Mouse (Mus musculus) myocyte (in vitro differentiated cells): Measurements from ENCODE around the gene Fxyd1. TPM values are rescaled to one million over a fixed set of nuclear protein-coding genes. Genes with fewer than 3 reads are reported as not detected.

ENCODE experiments used
- H3K27me3 ChIP-seq: one replicate; pipeline ENCODE4 v1.6.1; 2011; ENCODE audit not compliant: control insufficient read depth, insufficient read depth, insufficient read length
- H3K36me3 ChIP-seq: one replicate; pipeline ENCODE4 v1.6.1; 2011; ENCODE audit not compliant: control insufficient read depth, insufficient read depth
- H3K4me2 ChIP-seq: one replicate; pipeline ENCODE4 v1.6.1; 2011; ENCODE audit warnings: low read depth, control low read depth
- H3K4me3 ChIP-seq: one replicate; pipeline ENCODE4 v1.5.1; 2011; ENCODE audit warnings: mild to moderate bottlenecking, control low read depth, moderate library complexity
- H3K79me2 ChIP-seq: one replicate; pipeline ENCODE4 v1.6.1; 2011; ENCODE audit not compliant: control insufficient read depth, insufficient read depth
- H3ac ChIP-seq: one replicate; pipeline ENCODE4 v1.6.1; 2011; ENCODE audit not compliant: control insufficient read depth, insufficient read length
- CEBPB ChIP-seq: IDR thresholded peaks from 2 replicates; pipeline ENCODE4 v1.6.1; 2011; ENCODE audit warnings: mild to moderate bottlenecking, moderate library complexity; ENCODE audit not compliant: poor library complexity, insufficient read depth, severe bottlenecking
- E2F4 ChIP-seq: IDR thresholded peaks from one replicate; pipeline ENCODE4 v1.6.1; 2011; ENCODE audit warnings: mild to moderate bottlenecking, control low read depth, moderate library complexity; ENCODE audit not compliant: insufficient read depth
- MAX ChIP-seq: IDR thresholded peaks from one replicate; pipeline ENCODE4 v1.6.1; 2011; ENCODE audit warnings: low read depth, mild to moderate bottlenecking, control low read depth
- MYOD1 ChIP-seq, 3 experiments: IDR thresholded peaks; one replicate each; pipeline ENCODE4 v1.6.1; 2011; ENCODE audit warnings: control low read depth in 2 of 3, low read depth in 2 of 3, mild to moderate bottlenecking in 2 of 3, moderate library complexity in 1 of 3; ENCODE audit not compliant: insufficient read length in 2 of 3, control insufficient read depth in 1 of 3
- MYOG ChIP-seq, 3 experiments: IDR thresholded peaks; one replicate each; pipeline ENCODE4 v1.6.1; 2011; ENCODE audit warnings: control low read depth in 2 of 3, low read depth in 2 of 3, mild to moderate bottlenecking in 2 of 3; ENCODE audit not compliant: insufficient read length in 2 of 3, control insufficient read depth in 1 of 3, insufficient read depth in 1 of 3
- POLR2A ChIP-seq: IDR thresholded peaks from one replicate; pipeline ENCODE4 v1.6.1; 2011; ENCODE audit warnings: low read depth, mild to moderate bottlenecking, control low read depth, moderate library complexity; ENCODE audit not compliant: insufficient read length
- POLR2AphosphoS2 ChIP-seq: IDR thresholded peaks from one replicate; pipeline ENCODE4 v1.6.1; 2011; ENCODE audit warnings: low read depth, control low read depth; ENCODE audit not compliant: insufficient read length
- REST ChIP-seq: IDR thresholded peaks from one replicate; pipeline ENCODE4 v1.6.1; 2011; ENCODE audit warnings: mild to moderate bottlenecking, control low read depth, moderate library complexity; ENCODE audit not compliant: insufficient read depth, insufficient read length
- SRF ChIP-seq: IDR thresholded peaks from one replicate; pipeline ENCODE4 v1.6.1; 2011; ENCODE audit warnings: low read depth; ENCODE audit not compliant: control insufficient read depth, insufficient read length
- TCF12 ChIP-seq: IDR thresholded peaks from one replicate; pipeline ENCODE4 v1.6.1; 2011; ENCODE audit warnings: mild to moderate bottlenecking, control low read depth; ENCODE audit not compliant: poor library complexity, insufficient read depth, severe bottlenecking
- TCF3 ChIP-seq: IDR thresholded peaks from one replicate; pipeline ENCODE4 v1.6.1; 2011; ENCODE audit warnings: low read depth, control low read depth; ENCODE audit not compliant: insufficient read length
- USF1 ChIP-seq: IDR thresholded peaks from one replicate; pipeline ENCODE4 v1.6.1; 2011; ENCODE audit warnings: low read depth, mild to moderate bottlenecking, control low read depth, moderate library complexity
- polyA plus RNA-seq: library from polyadenylated mRNA; unstranded; fragments of >200 nt; fragmentation: generic; extraction: Trizol; gene quantifications from one replicate; pipeline ENCODE4 v1.2.1, GENCODE M21; 2012; ENCODE audit warnings: missing spikeins

Gene Fxyd1
- polyA plus RNA-seq, 1 experiment, result 8.4 TPM

DNA sequence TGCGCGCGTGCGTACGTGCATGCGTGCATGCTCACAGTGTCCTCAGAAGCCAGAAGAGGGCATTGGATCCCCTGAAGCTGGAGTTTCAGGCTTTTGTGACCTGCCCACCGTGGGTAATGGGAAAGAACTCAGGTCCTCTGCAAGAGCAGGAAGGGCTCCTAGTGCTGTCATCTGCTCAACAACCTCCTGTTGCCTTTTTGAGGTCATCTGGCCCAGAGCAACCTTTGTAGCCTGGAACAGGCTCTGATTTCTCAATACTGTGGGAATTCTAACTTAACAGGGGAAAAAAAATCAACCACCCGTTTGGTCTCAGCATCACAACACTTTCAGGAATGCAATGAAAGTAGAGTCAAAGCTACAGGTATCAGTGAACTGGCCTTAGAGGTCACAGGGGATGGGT is 22.7 kb upstream of the Fxyd1 start:
- no peak overlapping the region for H3ac ChIP-seq
- no peak for TF ChIP-seq MYOD1 (IDR thresholded peaks at IDR 0.05; ENCODE audit: control insufficient read depth in 1 of 3, insufficient read length in 2 of 3, low read depth in 2 of 3)
- no peak for TF ChIP-seq REST
- TF ChIP-seq E2F4, result no peak
- TF ChIP-seq MAX, result no peak
- TF ChIP-seq SRF, result no peak
- no peak for TF ChIP-seq POLR2A
- no peak for TF ChIP-seq CEBPB
- no peak for TF ChIP-seq TCF3
- no peak for TF ChIP-seq TCF12
- no peak for TF ChIP-seq MYOG (IDR thresholded peaks at IDR 0.05; ENCODE audit: control insufficient read depth in 1 of 3, insufficient read depth in 1 of 3, insufficient read length in 2 of 3, low read depth in 2 of 3)
- no peak for TF ChIP-seq POLR2AphosphoS2
- TF ChIP-seq USF1, result no peak
- H3K4me3 ChIP-seq, result no peak overlapping the region
- no peak overlapping the region for H3K4me2 ChIP-seq
- no peaks in the 10 kb centered on the region for H3K36me3 ChIP-seq
- H3K27me3 ChIP-seq, result peaks cover 9% of the 10 kb centered on the region
- no peaks in the 10 kb centered on the region for H3K79me2 ChIP-seq

DNA sequence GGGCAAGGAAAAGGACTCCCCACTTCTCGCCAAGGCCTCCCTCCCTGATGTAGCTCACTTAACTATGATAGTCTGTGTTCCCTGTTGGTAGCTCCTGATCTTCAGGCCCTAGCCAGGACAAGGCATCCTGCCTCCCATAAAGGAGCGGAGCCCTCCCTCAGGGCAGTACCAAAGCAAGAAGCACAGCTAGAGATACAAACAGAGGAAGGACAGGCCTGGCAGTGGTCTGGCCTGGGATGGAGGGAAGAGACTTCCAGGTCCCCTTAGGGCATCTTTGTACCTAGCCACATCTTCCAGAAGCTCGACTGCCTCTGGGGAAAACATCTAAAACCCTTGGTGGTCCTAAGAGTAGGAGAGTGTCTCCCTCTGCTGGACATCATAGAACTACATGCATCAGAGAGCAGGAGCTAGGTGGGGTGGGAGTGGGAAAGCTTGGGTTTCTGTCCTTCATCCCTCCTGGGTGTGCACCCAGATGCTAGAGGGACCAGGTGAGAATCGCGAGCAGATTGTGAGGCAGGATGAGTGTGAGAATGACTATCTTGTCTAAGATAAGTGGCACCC is 21.0 kb upstream of the Fxyd1 start:
- peaks cover 9% of the 10 kb centered on the region for H3K27me3 ChIP-seq
- H3ac ChIP-seq, result no peak overlapping the region
- no peaks in the 10 kb centered on the region for H3K79me2 ChIP-seq
- no peaks in the 10 kb centered on the region for H3K36me3 ChIP-seq
- TF ChIP-seq MYOG (IDR thresholded peaks at IDR 0.05; ENCODE audit: control insufficient read depth in 1 of 3, insufficient read depth in 1 of 3, insufficient read length in 2 of 3, low read depth in 2 of 3) (no peak), SRF (no peak), USF1 (no peak), MYOD1 (IDR thresholded peaks at IDR 0.05; ENCODE audit: control insufficient read depth in 1 of 3, insufficient read length in 2 of 3, low read depth in 2 of 3) (no peak), E2F4 (no peak), REST (no peak), POLR2AphosphoS2 (no peak), MAX (no peak), TCF12 (no peak), CEBPB (no peak), POLR2A (no peak), TCF3 (no peak)
- H3K4me2 ChIP-seq, result no peak overlapping the region
- no peak overlapping the region for H3K4me3 ChIP-seq

DNA sequence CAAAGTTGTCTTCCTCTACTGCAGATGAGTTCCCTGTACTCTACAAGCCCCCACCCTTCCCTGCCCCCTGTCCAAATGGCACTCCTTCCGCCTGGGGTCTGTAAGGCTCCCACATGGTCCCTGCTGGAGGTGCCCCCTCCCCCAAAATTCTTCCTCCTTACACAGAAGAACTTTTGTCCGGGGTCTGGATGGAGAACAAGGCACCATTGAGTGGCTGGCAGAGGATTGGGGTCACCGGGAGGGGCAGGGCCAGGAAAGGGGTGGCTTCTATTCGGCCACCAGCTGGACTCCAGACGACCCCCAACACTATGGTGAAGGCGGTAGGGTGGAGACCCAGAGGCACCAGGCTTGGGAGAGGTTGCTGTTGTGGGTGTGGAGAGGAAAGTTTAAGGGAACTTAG is 20.5 kb upstream of the Fxyd1 start:
- Histone ChIP-seq H3K79me2 (no peaks in the 10 kb centered on the region), H3K4me2 (no peak overlapping the region)

DNA sequence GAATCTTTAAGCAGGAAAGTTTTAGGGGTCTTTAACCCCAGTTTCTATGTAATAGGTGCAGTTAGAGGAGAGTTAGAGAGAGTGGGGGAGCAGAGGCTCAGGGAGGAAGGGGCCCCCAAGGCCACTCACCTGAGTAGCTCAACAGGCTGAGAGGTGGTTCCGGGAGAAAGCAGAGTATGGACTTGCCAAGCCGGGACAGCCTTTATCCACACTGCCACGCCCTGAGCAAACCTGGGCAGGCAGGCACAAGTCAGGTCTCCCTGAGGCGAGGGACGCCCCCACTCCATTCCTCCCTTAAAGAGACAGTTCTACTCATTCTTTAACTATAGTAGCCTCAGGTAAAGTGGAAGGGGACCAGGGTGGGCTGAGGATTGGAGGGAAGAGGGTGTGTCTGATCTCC is 19.5 kb upstream of the Fxyd1 start, which contains the start of gene Fxyd3:
Fxyd3 (minus strand) TSS at position 213 of the 400 bp plus-strand sequence.
- Histone ChIP-seq H3K4me2 (no peak within 1 kb of the TSS), H3K4me3 (no peak within 1 kb of the TSS), H3K36me3 (no peaks in the 10 kb centered on the region), H3K27me3 (peaks cover 9% of the 10 kb centered on the region), H3ac (no peak within 1 kb of the TSS), H3K79me2 (no peaks in the 10 kb centered on the region)
- TF ChIP-seq POLR2A (no peak), CEBPB (no peak), POLR2AphosphoS2 (no peak), E2F4 (no peak), TCF12 (no peak), MYOG (IDR thresholded peaks at IDR 0.05; ENCODE audit: control insufficient read depth in 1 of 3, insufficient read depth in 1 of 3, insufficient read length in 2 of 3, low read depth in 2 of 3) (no peak), MYOD1 (IDR thresholded peaks at IDR 0.05; ENCODE audit: control insufficient read depth in 1 of 3, insufficient read length in 2 of 3, low read depth in 2 of 3) (no peak), MAX (no peak), TCF3 (no peak), SRF (no peak), REST (no peak)

More for the DNA sequence above, 20.5 kb upstream of the Fxyd1 start:
- Histone ChIP-seq H3K4me3 (no peak overlapping the region), H3K36me3 (no peaks in the 10 kb centered on the region), H3K27me3 (peaks cover 9% of the 10 kb centered on the region), H3ac (no peak overlapping the region)
- no peak for TF ChIP-seq POLR2AphosphoS2
- no peak for TF ChIP-seq SRF

DNA sequence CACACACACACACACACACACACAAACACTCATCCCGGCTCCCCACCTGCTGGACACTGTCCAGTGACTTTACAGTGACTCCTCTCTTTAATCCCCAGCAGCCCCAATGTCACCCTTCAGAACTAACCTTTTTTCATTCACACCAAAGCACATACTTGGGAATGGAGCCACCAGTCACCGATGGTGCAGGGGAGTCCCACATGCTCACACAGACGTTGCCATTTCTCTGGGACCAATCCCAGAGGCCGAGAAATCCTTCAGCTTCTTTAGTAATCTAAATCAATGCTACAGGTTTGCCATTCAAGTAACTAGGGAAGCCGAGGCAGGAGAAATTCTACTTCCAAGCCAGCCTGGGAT is 17.7 kb upstream of the Fxyd1 start:
- TF ChIP-seq POLR2A, result no peak
- TF ChIP-seq TCF3, result no peak
- TF ChIP-seq CEBPB, result no peak
- TF ChIP-seq USF1, result no peak
- TF ChIP-seq SRF, result no peak
- no peak for TF ChIP-seq MYOD1 (IDR thresholded peaks at IDR 0.05; ENCODE audit: control insufficient read depth in 1 of 3, insufficient read length in 2 of 3, low read depth in 2 of 3)
- no peak for TF ChIP-seq POLR2AphosphoS2
- no peak for TF ChIP-seq E2F4
- TF ChIP-seq MAX, result no peak
- TF ChIP-seq MYOG (IDR thresholded peaks at IDR 0.05; ENCODE audit: control insufficient read depth in 1 of 3, insufficient read depth in 1 of 3, insufficient read length in 2 of 3, low read depth in 2 of 3), result no peak
- no peak for TF ChIP-seq TCF12
- TF ChIP-seq REST, result no peak
- H3K79me2 ChIP-seq, result no peaks in the 10 kb centered on the region
- no peak overlapping the region for H3K4me2 ChIP-seq
- no peak overlapping the region for H3ac ChIP-seq
- H3K36me3 ChIP-seq, result no peaks in the 10 kb centered on the region
- H3K27me3 ChIP-seq, result peaks cover 13% of the 10 kb centered on the region
- no peak overlapping the region for H3K4me3 ChIP-seq
